Mouse (Mus musculus) adrenal gland, postnatal 10 days (tissue): ENCODE measurements at regions not wholly inside any gene's neighbourhood (a gene's known extent, or its start where the extent isn't known, plus 50 kb on each side); places are given as distances from the start of the nearest gene placed in this dataset.

Source experiments
- DNase-seq: peaks from one replicate; pipeline ENCODE4 v3.0.0; 2021; ENCODE audit warnings: mixed read lengths

- no peak for DNase-seq
Measured at GRCm38 (mm10) chr12:16060461-16060860, 243.7 kb upstream of the Trib2 start.

GRCm38 (mm10) chr12:16058255-16058654 lies 241.5 kb upstream of the Trib2 start:
- DNase-seq: no peak

GRCm38 (mm10) chr12:16056831-16057230 lies 240.1 kb upstream of the Trib2 start:
- DNase-seq: no peak

- no peak for DNase-seq
Measured at GRCm38 (mm10) chr12:16056216-16056615, 239.5 kb upstream of the Trib2 start.

GRCm38 (mm10) chr12:16054591-16054990 lies 237.9 kb upstream of the Trib2 start:
- no peak for DNase-seq

GRCm38 (mm10) chr12:16053735-16054134 lies 237.0 kb upstream of the Trib2 start:
- DNase-seq: peak; percentile 26

- no peak for DNase-seq
Measured at GRCm38 (mm10) chr12:16052998-16053397, 236.3 kb upstream of the Trib2 start.

- DNase-seq: no peak
Measured at GRCm38 (mm10) chr12:16052353-16052752, 235.6 kb upstream of the Trib2 start.

GRCm38 (mm10) chr12:16051439-16051838 lies 234.7 kb upstream of the Trib2 start:
- no peak for DNase-seq

- DNase-seq: no peak
Measured at GRCm38 (mm10) chr12:16049545-16049944, 232.8 kb upstream of the Trib2 start.

GRCm38 (mm10) chr12:16046643-16047042 lies 229.9 kb upstream of the Trib2 start:
- no peak for DNase-seq

GRCm38 (mm10) chr12:16045791-16046494 lies 229.2 kb upstream of the Trib2 start:
- DNase-seq: no peak

GRCm38 (mm10) chr12:16043466-16044214 lies 226.9 kb upstream of the Trib2 start:
- DNase-seq: no peak

- DNase-seq: no peak
Measured at GRCm38 (mm10) chr12:16042362-16042761, 225.6 kb upstream of the Trib2 start.

GRCm38 (mm10) chr12:16041129-16041528 lies 224.4 kb upstream of the Trib2 start:
- no peak for DNase-seq

GRCm38 (mm10) chr12:16035551-16035950 lies 218.8 kb upstream of the Trib2 start:
- DNase-seq: no peak

GRCm38 (mm10) chr12:16034691-16035515 lies 218.2 kb upstream of the Trib2 start:
- no peak for DNase-seq

GRCm38 (mm10) chr12:16026654-16027053 lies 209.9 kb upstream of the Trib2 start:
- no peak for DNase-seq

- DNase-seq: no peak
Measured at GRCm38 (mm10) chr12:16023273-16023672, 206.6 kb upstream of the Trib2 start.

GRCm38 (mm10) chr12:16021202-16021821 lies 204.6 kb upstream of the Trib2 start:
- DNase-seq: no peak

- no peak for DNase-seq
Measured at GRCm38 (mm10) chr12:16018237-16018636, 201.5 kb upstream of the Trib2 start.

- no peak for DNase-seq
Measured at GRCm38 (mm10) chr12:16016621-16017020, 199.9 kb upstream of the Trib2 start.
